Mouse (Mus musculus) lung, postnatal 0 days (tissue): ENCODE data around the gene Carnmt1. TPM values are rescaled to one million over a fixed set of nuclear protein-coding genes. Genes with fewer than 3 reads are reported as not detected.
"Not testable (repeated sequence)": the region's sequence is repeated elsewhere in the genome, so short reads cannot be mapped to it uniquely, and the experiment has no call there.

ENCODE experiments used
- ATAC-seq: fragments of 200-750 bp; cut with Nextera tagmentation; 2 replicates; pipeline ENCODE4 v1.8.0; 2017; ENCODE audit warnings: moderate library complexity
- DNase-seq: peaks from one replicate; pipeline ENCODE4 v3.0.0-alpha.2; 2016; ENCODE audit warnings: low spot score
- H3K27ac ChIP-seq: fragments of 300-500 bp; sonication (generic); 2 replicates; pipeline ENCODE4 v1.5.1; 2014; ENCODE audit warnings: antibody characterized with exemption, mild to moderate bottlenecking, low read length, mixed read lengths
- H3K27me3 ChIP-seq: fragments of 300-500 bp; sonication (generic); replicated peaks from 2 replicates; pipeline ENCODE4 v1.6.1; 2014; ENCODE audit warnings: low read length, mixed read lengths; ENCODE audit not compliant: insufficient read depth
- H3K36me3 ChIP-seq: fragments of 300-500 bp; sonication (generic); 2 replicates; pipeline ENCODE4 v1.6.1; 2014; ENCODE audit warnings: low read length, mixed read lengths; ENCODE audit not compliant: insufficient read depth
- H3K4me1 ChIP-seq: fragments of 300-500 bp; sonication (generic); 2 replicates; pipeline ENCODE4 v1.6.1; 2014; ENCODE audit warnings: antibody characterized with exemption, low read depth, low read length, mixed read lengths; ENCODE audit not compliant: insufficient read depth
- H3K4me2 ChIP-seq: fragments of 300-500 bp; sonication (generic); replicated peaks from 2 replicates; pipeline ENCODE4 v1.6.1; 2014; ENCODE audit warnings: low read depth, mild to moderate bottlenecking, low read length, moderate library complexity, mixed read lengths
- H3K4me3 ChIP-seq: fragments of 300-500 bp; sonication (generic); 2 replicates; pipeline ENCODE4 v1.5.1; 2014; ENCODE audit warnings: low read depth, low read length
- H3K9ac ChIP-seq: fragments of 300-500 bp; sonication (generic); replicated peaks from 2 replicates; pipeline ENCODE4 v1.6.1; 2014; ENCODE audit warnings: low read depth, mild to moderate bottlenecking
- H3K9me3 ChIP-seq: fragments of 300-500 bp; sonication (generic); 2 replicates; pipeline ENCODE4 v1.6.1; 2016; ENCODE audit warnings: low read length, mixed read lengths
- CTCF ChIP-seq: IDR thresholded peaks from 2 replicates; pipeline ENCODE4 v1.5.1; 2016; ENCODE audit warnings: antibody characterized with exemption, mild to moderate bottlenecking
- EP300 ChIP-seq: IDR thresholded peaks from 2 replicates; pipeline ENCODE4 v1.6.1; 2016; ENCODE audit warnings: antibody characterized with exemption, mild to moderate bottlenecking, control low read depth
- WGBS: fragments of 180-500 bp; shearing (Covaris S2); extraction: QIAGEN DNeasy Blood & Tissue Kit; methylation state at CpG from one replicate; pipeline ENCODE4 v1.1.7; 2014; 5-methylcytosine and 5-hydroxymethylcytosine counted together
- polyA plus RNA-seq: library from polyadenylated mRNA; unstranded; fragments of >200 nt; fragmentation: Nextera tagmentation; extraction: Ambion mirVana; gene quantifications from 2 replicates; pipeline ENCODE4 v1.2.1, GENCODE M21; 2015

Carnmt1 gene
- polyA plus RNA-seq, 1 experiment from 2014 or later, result 21.1 TPM

DNA sequence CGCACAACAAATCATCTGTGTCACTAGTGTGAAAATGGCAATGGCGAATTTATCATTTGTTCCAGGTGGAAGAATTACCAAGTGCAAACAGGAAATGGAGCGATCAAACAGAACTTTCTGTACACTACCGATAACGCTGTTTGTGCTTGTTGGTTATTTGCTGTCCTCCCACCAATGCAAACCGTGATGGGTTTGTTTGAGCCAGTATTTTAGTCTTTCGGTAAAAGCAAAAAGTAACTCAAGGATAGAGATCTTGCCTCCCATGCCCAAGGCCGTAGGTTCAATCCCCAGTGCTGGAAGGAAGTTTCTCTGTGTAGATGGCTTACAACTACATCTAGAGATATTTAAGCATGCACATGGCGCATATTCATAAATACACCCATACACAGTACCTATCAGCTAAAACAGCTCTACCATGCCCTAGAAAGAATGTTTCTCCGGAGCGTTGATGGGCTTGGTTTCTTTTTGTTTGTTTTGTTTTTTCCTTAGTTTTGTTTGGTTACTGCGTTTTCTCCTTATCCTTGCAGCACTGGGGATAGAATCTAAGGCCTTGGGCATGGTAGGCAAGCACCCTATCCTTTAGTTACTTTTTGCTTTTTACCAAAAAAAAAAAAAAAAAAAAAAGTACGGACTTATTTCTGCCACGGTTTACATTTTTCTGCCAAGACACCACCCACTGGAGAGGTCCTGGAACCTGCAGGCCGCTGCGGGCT is 41.7 kb downstream of the Carnmt1 start:
- ATAC-seq (no peak), DNase-seq (no peak)
- no peaks in the 10 kb centered on the region for H3K36me3 ChIP-seq
- H3K27ac ChIP-seq, result peak overlapping the region; percentile 94
- H3K4me3 ChIP-seq, result peak overlapping the region; percentile 66
- H3K4me1 ChIP-seq, result peaks cover 11% of the 10 kb centered on the region; the same call in 1 of the 2 replicates
- TF ChIP-seq CTCF (no peak), EP300 (no peak)
- WGBS, result 49% methylated on average over 16 of the region's 16 CpGs
- H3K9ac ChIP-seq, result peak overlapping the region; percentile 55
- H3K27me3 ChIP-seq, result no peaks in the 10 kb centered on the region
- H3K9me3 ChIP-seq, result no peaks in the 10 kb centered on the region
- H3K4me2 ChIP-seq, result peak overlapping the region; percentile 94

DNA sequence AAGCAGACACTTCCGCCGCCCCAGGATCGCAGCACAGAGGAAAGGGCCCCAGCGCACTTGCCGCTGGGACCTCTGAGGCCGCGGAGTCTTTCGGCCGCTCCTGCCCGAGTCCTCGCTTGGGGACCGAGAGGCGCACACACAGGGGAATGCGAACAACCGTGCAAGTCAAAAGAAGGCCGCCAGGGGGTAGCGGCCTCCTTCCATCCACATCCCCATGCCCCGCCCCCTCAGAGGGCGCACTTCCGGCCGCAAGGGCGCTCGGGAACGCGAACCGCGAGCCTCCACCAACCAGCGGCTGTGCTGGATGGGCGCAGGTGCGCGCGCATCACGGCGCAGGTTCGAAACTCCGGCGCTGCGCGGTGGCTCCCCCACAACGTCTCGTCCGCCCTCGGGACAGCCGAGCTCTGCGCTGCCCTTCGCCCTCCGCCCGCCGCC is 42.3 kb downstream of the Carnmt1 start, which contains the start of gene D030056L22Rik:
D030056L22Rik (plus strand) TSS at position 328 of the 435 bp plus-strand sequence.
- DNase-seq (peak; percentile 98), ATAC-seq (peak; percentile 99)
- 1% methylated on average over 31 of the region's 49 CpGs for WGBS
- Histone ChIP-seq H3K4me1 (peaks cover 11% of the 10 kb centered on the region; the same call in 1 of the 2 replicates), H3K9ac (peak within 1 kb of the TSS; percentile 65), H3K4me3 (peak within 1 kb of the TSS; percentile 66), H3K36me3 (no peaks in the 10 kb centered on the region), H3K4me2 (peak within 1 kb of the TSS; percentile 94), H3K27ac (peak within 1 kb of the TSS; percentile 94), H3K9me3 (no peaks in the 10 kb centered on the region), H3K27me3 (no peaks in the 10 kb centered on the region)
- TF ChIP-seq EP300 (no peak), CTCF (peak; percentile 88)

DNA sequence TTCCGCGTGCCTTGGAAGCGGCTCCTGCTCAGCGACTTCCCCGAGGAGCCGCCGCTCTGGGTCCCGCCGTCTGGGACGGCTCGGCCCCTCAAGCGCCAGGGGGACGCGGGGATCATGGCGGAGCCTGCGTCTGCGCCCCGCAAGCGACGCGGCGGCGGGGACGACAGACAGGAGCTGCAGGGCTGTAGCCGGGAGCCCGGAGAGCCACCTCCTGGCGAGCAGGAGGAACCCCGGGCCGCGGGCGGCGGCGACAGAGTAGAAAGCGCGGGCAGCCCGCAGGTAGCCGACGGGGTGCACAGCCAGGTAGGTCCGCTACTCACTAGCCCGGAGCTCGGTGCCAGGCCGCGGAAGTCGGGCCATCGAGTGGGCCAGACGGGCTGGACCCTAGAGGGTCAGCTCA is 42.8 kb downstream of the Carnmt1 start:
- ATAC-seq (peak; percentile 63), DNase-seq (peak; percentile 42)
- H3K4me2 ChIP-seq, result peak overlapping the region; percentile 94
- peak overlapping the region; percentile 65 for H3K9ac ChIP-seq
- WGBS, result under 1% methylated on average over 33 of the region's 46 CpGs
- H3K36me3 ChIP-seq, H3K27me3 ChIP-seq, H3K9me3 ChIP-seq: not testable (repeated sequence)
- peak overlapping the region; percentile 94 for H3K27ac ChIP-seq
- H3K4me3 ChIP-seq, result peak overlapping the region; percentile 66
- peak; percentile 40; the same call in 1 of the 2 replicates for TF ChIP-seq CTCF
- peaks cover 11% of the 10 kb centered on the region; the same call in 1 of the 2 replicates for H3K4me1 ChIP-seq

DNA sequence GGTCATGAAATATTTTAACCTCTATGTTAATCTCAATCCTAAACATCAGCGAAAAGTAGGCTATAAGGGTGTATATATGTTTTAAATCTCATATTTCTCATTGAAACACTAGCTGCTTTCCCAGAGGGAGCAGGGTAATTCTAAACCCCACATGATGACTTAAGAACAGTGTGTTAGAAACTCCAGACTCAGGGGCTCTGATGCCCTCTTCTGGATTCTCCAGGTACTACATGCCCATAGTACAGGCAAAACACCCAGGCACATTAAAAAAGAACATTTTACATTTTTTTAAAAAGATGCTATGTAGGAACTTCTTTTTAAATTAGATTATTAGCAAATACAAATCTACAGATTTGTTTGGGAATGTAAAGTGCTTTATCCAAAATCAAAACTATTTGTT is 45.8 kb downstream of the Carnmt1 start:
- no peak overlapping the region for H3K9ac ChIP-seq
- 38% methylated on average over 1 of the region's 1 CpGs for WGBS
- H3K9me3 ChIP-seq, result no peaks in the 10 kb centered on the region
- TF ChIP-seq CTCF (peak; percentile 85), EP300 (no peak)
- H3K4me3 ChIP-seq, result no peak overlapping the region
- H3K27me3 ChIP-seq, result no peaks in the 10 kb centered on the region
- H3K4me2 ChIP-seq, result no peak overlapping the region
- DNase-seq (peak; percentile 83), ATAC-seq (no peak)
- no peaks in the 10 kb centered on the region for H3K36me3 ChIP-seq
- H3K27ac ChIP-seq, result no peak overlapping the region
- H3K4me1 ChIP-seq, result peaks cover 11% of the 10 kb centered on the region; the same call in 1 of the 2 replicates

DNA sequence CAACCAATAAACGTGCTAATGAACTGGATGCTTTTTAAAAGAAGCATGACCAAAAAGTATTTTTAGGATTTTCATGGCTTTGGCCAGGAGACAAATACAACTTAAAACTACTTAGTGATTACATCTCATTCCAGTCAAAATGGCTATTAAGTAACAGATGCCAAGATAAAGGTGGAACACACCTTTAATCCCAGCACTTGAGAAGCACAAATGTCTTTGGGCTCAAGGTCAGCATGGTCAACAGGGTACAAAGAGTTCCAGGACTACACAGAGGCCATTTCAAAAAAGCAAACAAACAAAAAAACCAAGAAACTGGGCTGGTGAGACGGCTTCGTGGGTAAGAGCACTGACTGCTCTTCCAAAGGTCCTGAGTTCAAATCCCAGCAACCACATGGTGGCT is 49.8 kb downstream of the Carnmt1 start:
- WGBS, result 73% methylated on average over 3 of the region's 3 CpGs
- no peak overlapping the region for H3K27ac ChIP-seq
- ATAC-seq (no peak), DNase-seq (no peak)
- TF ChIP-seq CTCF, result no peak
- TF ChIP-seq EP300, result 0 out of 2 replicates have a peak, but pooled peaks have one; percentile 22
- no peaks in the 10 kb centered on the region for H3K9me3 ChIP-seq
- no peak overlapping the region for H3K4me2 ChIP-seq
- H3K4me1 ChIP-seq, result no peaks in the 10 kb centered on the region
- no peak overlapping the region for H3K4me3 ChIP-seq
- no peak overlapping the region for H3K9ac ChIP-seq
- no peaks in the 10 kb centered on the region for H3K36me3 ChIP-seq
- H3K27me3 ChIP-seq, result no peaks in the 10 kb centered on the region

DNA sequence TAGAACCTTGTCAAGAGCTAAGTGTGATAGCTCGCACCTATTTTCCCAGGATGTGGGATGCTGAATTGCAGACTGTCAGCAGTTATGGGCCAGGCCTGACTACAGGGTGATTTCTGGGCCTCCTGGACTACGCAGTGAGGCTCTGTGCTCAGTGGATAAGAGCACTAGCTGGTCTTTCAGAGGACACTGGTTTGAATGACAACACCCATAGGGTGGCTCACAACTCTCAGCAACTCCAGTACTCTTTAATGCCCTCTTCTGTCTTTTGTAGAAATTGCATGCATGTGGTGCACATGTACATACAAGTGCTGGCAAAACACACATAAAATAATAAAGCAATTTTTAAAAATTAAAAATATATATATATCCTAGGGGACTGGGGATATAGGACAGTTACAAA is 54.6 kb downstream of the Carnmt1 start:
- no peaks in the 10 kb centered on the region for H3K4me1 ChIP-seq
- no peaks in the 10 kb centered on the region for H3K27me3 ChIP-seq
- no peak overlapping the region for H3K4me2 ChIP-seq
- H3K27ac ChIP-seq, result no peak overlapping the region
- no peak for ATAC-seq
- no peak overlapping the region for H3K4me3 ChIP-seq
- H3K36me3 ChIP-seq, result no peaks in the 10 kb centered on the region
- WGBS, result 75% methylated on average over 2 of the region's 2 CpGs
- no peak for TF ChIP-seq EP300
- TF ChIP-seq CTCF, result peak; percentile 22; the same call in 1 of the 2 replicates
- no peak overlapping the region for H3K9ac ChIP-seq
- H3K9me3 ChIP-seq, result no peaks in the 10 kb centered on the region
- no peak for DNase-seq
